Mouse (Mus musculus): ENCODE measurements around the gene Ccpg1os.

Ccpg1os gene

GRCm38 (mm10) chr9:72988706-72989105 is 3.5 kb upstream of the Ccpg1os start:
- in situ Hi-C loops (cut with MboI; ENCODE audit: unreplicated experiment in 2 of 2): no loop called here

DNA sequence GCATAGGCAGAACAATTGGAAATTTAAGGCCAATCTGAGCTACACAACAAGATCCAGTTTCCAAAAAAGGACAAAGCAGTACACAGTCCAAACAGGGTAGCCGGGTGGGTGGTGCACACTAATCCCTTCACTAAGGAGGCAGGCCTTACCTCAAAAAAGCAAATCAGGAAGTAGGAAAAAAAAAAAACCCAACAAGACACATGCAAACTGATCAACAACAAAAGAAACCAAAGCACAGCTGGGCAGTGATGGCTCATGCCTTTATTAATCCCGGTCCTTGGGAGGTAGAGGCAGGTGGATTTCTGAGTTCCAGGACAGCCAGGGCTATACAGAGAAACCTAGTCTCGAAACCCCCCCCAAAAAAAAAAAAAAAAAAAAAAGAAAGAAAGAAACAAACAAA is 2.5 kb upstream of the Ccpg1os start:
- in situ Hi-C loops (cut with MboI; ENCODE audit: unreplicated experiment in 2 of 2): no loop called here

DNA sequence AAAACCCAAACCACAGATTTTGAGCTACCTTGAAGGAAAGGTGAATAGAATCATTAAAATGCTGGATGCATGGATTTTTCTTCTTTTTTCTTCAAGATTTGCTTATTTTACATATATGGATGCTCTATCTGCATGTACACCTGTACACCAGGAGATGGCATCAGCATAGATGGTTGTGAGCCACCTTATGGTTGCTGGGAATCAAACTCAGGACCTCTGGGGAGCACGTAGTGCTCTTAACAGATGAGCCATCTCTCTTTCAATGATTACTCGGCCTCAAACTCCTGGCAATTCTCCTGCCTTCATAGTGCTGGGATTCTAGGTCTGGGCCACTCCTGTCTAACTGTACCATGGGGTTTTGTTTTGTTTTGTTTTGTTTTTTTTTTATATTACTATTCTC is 2.1 kb downstream of the Ccpg1os start:
- in situ Hi-C loops (cut with MboI; ENCODE audit: unreplicated experiment in 2 of 2): no loop called here

DNA sequence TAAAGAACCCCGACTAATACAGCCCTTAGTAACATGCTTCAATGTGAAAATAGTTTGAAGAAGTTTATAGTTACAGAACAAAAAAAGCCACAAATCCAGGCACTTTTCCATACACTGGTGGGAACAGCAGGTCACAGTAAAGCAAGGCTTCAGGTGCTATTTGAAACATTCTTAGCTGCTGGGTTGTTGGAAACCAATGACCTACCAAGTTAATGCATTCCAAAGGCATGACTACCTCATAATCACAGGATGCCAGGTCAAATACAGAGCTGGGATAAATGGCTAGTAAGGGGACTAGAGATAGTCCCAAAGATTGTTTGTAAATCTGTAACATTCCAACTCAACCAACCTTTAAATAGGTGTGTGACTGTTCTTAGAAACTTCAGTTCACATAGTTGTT is 9.9 kb downstream of the Ccpg1os start:
- in situ Hi-C loops (cut with MboI; ENCODE audit: unreplicated experiment in 2 of 2): no loop called here

- in situ Hi-C loops (cut with MboI; ENCODE audit: unreplicated experiment in 2 of 2): no loop called here
Measured at GRCm38 (mm10) chr9:72974734-72975133, 10.4 kb downstream of the Ccpg1os start.

DNA sequence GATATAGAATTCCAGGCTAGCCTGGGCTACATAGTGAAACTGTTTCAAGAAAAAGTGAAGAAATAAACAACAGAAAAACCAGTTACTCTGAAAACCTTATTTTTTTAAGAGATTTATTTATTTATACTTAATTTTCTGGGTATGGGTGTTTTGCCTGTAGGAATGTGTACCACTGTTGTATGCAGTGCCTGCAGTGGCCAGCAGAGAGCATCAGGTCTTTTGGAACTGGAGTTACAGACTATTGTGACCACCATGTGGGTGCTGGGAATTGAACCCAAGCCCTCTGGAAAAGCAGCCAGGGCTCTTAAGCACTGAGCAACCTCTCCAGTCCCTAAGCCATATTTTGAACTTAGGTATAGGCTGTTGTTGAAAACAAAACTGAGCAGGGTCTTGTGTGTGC is 12.2 kb downstream of the Ccpg1os start:
- in situ Hi-C loops (cut with MboI; ENCODE audit: unreplicated experiment in 2 of 2): no loop called here

- in situ Hi-C loops (cut with MboI; ENCODE audit: unreplicated experiment in 2 of 2): no loop called here
Measured at GRCm38 (mm10) chr9:72972435-72972834, 12.7 kb downstream of the Ccpg1os start.

GRCm38 (mm10) chr9:72969874-72970273 is 15.3 kb downstream of the Ccpg1os start:
- in situ Hi-C loops (cut with MboI; ENCODE audit: unreplicated experiment in 2 of 2): no loop called here

- in situ Hi-C loops (cut with MboI; ENCODE audit: unreplicated experiment in 2 of 2): no loop called here
Measured at GRCm38 (mm10) chr9:72968349-72969061, 16.7 kb downstream of the Ccpg1os start.

DNA sequence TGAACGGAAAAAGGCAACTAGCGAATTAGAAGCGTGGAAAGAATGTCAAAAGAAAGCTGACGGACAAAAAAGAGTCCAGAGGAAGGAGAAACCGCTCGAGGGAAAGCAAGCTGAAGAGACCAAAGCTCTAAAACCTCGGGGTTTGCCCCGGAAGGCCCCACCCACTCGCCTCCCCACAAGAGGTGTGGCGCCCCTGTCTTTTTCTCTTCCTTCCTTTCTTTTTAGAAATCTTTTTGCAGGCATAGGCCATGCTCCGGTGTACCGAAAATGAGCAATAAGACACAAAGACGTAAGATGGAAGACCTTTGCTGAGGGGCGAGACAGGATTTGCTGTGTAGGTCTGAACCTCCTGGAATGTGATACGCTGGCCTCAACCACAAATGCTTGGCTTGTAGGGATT is 23.2 kb downstream of the Ccpg1os start:
- in situ Hi-C loops (cut with MboI; ENCODE audit: unreplicated experiment in 2 of 2): loop anchor here (5.0 kb wide), 1 partner anchor 130 kb away; no protein-coding TSS in a partner anchor

- in situ Hi-C loops (cut with MboI; ENCODE audit: unreplicated experiment in 2 of 2): loop anchor here (5.0 kb wide), 1 partner anchor 131 kb away; no protein-coding TSS in a partner anchor
Measured at GRCm38 (mm10) chr9:72961346-72961745, 23.8 kb downstream of the Ccpg1os start.

DNA sequence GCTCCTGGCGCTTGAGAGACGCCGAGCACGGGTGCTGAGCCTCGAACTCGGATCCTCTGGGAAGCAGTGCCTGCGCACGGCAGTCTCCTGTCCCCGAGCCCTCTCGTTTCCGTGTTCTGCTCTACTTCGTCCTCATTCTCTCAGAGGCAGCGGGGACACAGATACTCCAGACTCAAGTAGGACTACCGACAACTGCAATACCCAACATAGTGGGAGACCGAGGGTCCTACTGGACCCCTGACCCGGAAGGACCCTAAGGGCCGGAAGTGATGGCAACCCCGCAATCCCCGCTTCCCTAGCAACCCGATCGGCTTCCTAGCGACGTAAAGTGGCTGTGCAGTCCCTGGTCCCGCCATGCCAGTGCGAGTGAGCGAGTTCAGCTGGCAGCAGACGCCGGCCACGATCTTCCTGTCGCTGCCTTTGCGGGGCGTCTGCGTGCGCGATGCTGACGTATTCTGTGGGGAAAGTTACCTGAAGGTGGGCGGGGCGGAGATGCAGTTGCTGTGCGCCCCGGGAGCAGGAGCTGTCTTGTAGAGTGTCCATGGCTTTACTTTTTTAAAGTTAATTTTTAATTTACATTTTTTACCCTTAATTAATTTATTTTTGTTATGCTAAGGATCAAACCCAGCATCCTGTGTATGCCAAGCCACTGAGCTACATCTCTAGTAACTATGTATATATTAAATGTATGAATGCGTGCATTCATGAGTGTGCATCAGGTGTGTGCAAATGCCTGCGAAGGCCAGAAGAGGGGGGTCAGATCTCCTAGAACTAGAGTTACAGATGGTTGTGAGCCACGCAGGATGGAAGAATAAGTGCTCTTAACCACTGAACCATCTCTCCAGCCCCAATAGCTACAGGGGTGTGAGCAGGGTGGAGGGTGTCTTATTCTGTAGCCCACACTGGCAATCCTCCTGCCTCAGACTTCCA is 26.4 kb downstream of the Ccpg1os start, which contains the start of the genes Dyx1c1 and Gm44503:
Dyx1c1 (plus strand) TSS at position 265 of the 930 bp plus-strand sequence.
Gm44503 (plus strand) TSS at position 332 of the 930 bp plus-strand sequence.
- in situ Hi-C loops (cut with MboI; ENCODE audit: unreplicated experiment in 2 of 2): loop anchor here in 1 of 2 experiments (5.0 kb wide), 1 partner anchor 66 kb away; no protein-coding TSS in a partner anchor

DNA sequence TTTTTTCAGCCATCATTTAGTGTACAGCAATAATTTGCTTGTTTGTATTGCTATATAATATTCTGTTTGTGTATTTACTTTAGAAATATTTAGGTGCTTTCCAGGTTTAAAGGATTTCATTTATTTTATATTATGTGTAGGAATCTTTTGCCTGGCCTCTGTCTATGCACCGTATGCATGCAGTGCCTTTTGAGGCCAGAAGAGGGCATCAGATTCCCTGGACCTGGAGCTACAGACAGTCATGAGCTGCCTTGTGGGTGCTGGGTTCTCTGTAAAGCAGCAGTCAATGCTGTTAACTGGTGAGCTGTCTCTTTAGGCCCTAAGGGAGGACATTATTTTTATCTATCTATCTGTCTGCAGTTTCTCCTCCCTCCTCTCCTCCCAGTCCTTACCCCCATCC is 29.6 kb downstream of the Ccpg1os start:
- in situ Hi-C loops (cut with MboI; ENCODE audit: unreplicated experiment in 2 of 2): loop anchor here in 1 of 2 experiments (5.0 kb wide), 1 partner anchor 63 kb away; no protein-coding TSS in a partner anchor

GRCm38 (mm10) chr9:72954746-72955145 is 30.4 kb downstream of the Ccpg1os start:
- in situ Hi-C loops (cut with MboI; ENCODE audit: unreplicated experiment in 2 of 2): loop anchor here in 1 of 2 experiments (5.0 kb wide), 1 partner anchor 62 kb away; no protein-coding TSS in a partner anchor

GRCm38 (mm10) chr9:72949572-72949971 is 35.6 kb downstream of the Ccpg1os start:
- in situ Hi-C loops (cut with MboI; ENCODE audit: unreplicated experiment in 2 of 2): loop anchor here in 1 of 2 experiments (25.0 kb wide), 2 partner anchors 1038 to 1137 kb away; no protein-coding TSS in a partner anchor

DNA sequence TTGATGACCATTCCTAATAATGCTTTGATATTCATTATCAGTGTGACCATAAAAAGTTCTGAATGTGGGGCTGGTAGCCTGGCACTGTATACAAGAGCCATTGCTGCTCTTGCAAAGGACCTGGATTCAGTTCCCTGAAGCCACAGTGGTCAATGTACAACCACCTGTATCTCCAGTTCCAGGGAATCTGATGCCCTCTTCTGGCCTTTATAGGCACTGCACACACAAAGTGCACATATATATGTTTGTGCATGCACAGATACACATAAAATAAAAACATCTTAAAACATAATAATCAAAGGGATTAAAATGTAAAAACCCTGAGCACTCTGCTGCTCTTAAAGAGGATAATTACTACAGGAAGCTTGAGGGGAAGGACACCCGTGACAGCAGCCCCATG is 38.2 kb downstream of the Ccpg1os start:
- in situ Hi-C loops (cut with MboI; ENCODE audit: unreplicated experiment in 2 of 2): loop anchor here in 1 of 2 experiments (25.0 kb wide), 2 partner anchors 1040 to 1135 kb away; no protein-coding TSS in a partner anchor

DNA sequence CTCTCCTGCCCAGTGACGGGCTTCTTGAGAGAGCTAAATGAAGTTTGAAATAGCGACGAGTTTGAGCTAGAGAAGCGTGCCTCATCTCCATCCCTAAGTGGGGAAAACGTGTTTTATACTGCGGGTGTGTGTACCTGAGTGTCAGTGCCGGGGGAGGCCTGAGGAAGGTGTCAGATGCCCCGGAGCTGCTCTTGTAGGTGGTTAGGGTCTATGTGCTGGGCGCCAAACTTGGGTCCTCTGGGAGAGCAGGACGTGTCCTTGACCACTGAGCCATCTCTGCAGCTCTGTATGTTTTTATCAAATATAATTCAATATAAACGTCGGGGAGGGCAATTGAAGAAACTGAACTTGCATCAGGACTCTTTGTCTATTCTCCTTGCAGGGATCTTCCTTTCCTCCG is 40.9 kb downstream of the Ccpg1os start:
- in situ Hi-C loops (cut with MboI; ENCODE audit: unreplicated experiment in 2 of 2): loop anchor here in 1 of 2 experiments (25.0 kb wide), 2 partner anchors 1043 to 1132 kb away; no protein-coding TSS in a partner anchor

DNA sequence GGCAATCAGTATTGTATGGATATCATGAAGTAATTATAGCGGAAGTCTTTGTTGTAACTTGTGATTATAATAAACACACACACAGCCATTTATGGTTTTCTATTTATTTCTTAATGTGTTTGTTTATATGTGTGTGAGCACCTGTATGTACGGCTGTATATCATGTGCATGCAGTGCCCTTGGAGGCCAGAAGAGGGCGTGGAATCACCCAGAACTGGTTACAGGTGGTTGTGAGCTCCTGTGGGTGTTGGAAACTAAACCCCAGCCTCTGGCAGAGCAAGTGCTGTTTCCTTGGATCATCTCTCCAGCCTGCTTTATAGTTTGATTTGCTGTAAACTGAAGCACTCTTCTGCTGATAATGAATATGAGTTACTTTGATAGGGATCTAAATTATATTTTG is 41.8 kb downstream of the Ccpg1os start:
- in situ Hi-C loops (cut with MboI; ENCODE audit: unreplicated experiment in 2 of 2): loop anchor here in 1 of 2 experiments (25.0 kb wide), 2 partner anchors 1044 to 1131 kb away; no protein-coding TSS in a partner anchor

DNA sequence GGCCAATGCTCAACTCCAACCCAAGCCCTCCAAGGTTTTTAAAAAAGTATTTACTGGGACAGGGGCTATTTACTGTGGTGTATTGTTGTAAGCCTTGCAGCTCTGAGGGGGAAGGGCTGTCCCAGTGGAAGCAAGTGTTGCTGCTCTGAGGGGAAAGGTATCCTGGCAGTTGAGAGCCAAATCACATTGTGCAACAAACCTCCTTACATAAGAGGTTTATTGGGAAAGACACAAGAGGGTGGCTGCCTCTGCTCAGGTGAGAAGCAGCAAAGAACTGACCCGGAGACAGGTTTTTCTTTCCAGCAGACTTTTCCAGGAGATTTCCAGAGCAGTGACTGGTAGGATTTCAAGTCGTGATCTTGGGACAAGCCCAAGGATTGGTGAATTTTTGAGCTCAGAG is 48.9 kb downstream of the Ccpg1os start:
- in situ Hi-C loops (cut with MboI; ENCODE audit: unreplicated experiment in 2 of 2): loop anchor here in 1 of 2 experiments (25.0 kb wide), 2 partner anchors 1051 to 1124 kb away; no protein-coding TSS in a partner anchor

- in situ Hi-C loops (cut with MboI; ENCODE audit: unreplicated experiment in 2 of 2): loop anchor here in 1 of 2 experiments (25.0 kb wide), 2 partner anchors 1052 to 1123 kb away; no protein-coding TSS in a partner anchor
Measured at GRCm38 (mm10) chr9:72935309-72935708, 49.9 kb downstream of the Ccpg1os start.

Data from v-Abl transformed pro-B cells (cell line).